Mouse (Mus musculus): ENCODE data around the gene Tex46. TPM values are rescaled to one million over a fixed set of nuclear protein-coding genes. Genes with fewer than 3 reads are reported as not detected.

The Tex46 gene
- not detected for polyA plus RNA-seq (2014; fragmentation: Illumina TruSeq; extraction: RNeasy Lipid Tissue Mini Kit (QIAGEN cat#74804); ENCODE audit: insufficient read depth, low read depth, low replicate concordance)

DNA sequence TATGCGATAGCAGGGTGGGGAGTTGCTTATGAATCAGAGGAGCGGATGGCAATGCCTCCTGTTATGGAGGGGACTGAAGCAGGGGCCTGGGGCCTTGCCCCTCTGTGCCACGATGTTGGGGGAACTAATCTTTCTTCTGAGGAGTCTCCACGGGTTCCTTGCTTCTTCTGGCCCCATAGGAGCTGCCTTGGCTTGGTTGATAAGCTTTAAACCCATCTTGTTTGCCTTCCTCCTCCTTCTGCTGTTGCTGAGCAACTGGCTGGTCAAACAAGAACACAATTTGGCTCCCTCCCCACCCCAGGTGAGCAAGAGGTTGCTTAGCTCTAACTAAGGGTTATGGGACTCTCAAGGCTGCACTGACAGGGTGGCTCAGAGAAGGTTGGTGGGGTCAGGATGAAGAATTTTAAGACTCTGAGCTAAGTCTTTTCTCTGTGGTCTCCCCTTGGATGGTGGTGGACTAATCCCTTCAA is at the start of gene Tex46:
Gene Tex46, plus strand, starts transcription at position 51 of the 470 bp plus-strand sequence.

DNA sequence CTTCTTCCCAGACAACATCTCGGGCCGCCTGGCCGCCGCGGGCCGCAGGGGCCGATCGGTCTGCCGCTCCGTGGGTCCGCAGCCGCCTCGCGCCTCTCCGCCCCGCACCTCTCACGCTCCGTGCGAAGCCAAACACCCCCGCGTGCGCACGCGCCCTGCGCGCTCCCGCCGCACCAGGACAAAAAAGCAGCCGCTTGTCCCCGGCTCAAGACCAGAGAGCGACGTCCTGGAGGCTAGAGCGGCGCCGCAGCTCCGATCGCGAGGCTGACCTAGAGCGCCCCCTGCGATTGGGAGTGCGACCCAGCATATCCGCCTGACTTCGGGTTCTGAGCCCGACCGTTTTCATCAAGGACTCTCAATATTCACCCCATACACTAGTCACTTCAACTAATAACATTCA is 7.7 kb upstream of the Tex46 start, which contains the start of gene Kdm1a:
Gene Kdm1a, minus strand, starts transcription at position 156 of the 400 bp plus-strand sequence.

DNA sequence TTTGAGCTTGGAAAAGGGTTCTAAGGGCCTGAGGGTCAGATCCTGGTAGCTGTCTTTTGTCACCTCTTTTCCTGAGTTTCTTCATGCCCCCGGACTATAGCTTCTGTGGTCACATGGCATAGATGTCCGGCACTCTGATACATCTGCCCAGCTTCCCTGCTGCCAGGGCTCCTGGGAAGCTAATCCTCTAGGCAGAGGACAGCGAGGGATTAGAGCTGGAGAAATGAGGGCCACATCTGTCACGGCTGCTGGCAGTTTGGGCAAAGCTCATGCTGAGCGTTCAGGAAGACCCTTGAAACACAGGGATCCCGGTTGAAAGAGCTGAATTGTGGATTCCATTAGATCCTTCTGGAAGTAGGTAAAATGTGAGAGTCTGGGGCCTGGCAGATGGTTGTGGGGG is 12.2 kb downstream of the Tex46 start, which contains the start of gene Lactbl1:
Gene Lactbl1, plus strand, starts transcription at position 234 of the 400 bp plus-strand sequence.

Other genes with a start within 250 kb of the Tex46 start
- gene Htr1d, start 186.9 kb upstream of the Tex46 start, polyA plus RNA-seq (2014; fragmentation: Illumina TruSeq; extraction: RNeasy Lipid Tissue Mini Kit (QIAGEN cat#74804); ENCODE audit: insufficient read depth, low read depth, low replicate concordance): not detected
- 0.44 TPM for gene 6030445D17Rik, start 148.2 kb upstream of the Tex46 start, polyA plus RNA-seq (2014; fragmentation: Illumina TruSeq; extraction: RNeasy Lipid Tissue Mini Kit (QIAGEN cat#74804); ENCODE audit: insufficient read depth, low read depth, low replicate concordance)
- gene Luzp1, start 140.7 kb upstream of the Tex46 start, polyA plus RNA-seq (2014; fragmentation: Illumina TruSeq; extraction: RNeasy Lipid Tissue Mini Kit (QIAGEN cat#74804); ENCODE audit: insufficient read depth, low read depth, low replicate concordance): 11.3 TPM
- gene Kdm1a, start 7.7 kb upstream of the Tex46 start, polyA plus RNA-seq (2014; fragmentation: Illumina TruSeq; extraction: RNeasy Lipid Tissue Mini Kit (QIAGEN cat#74804); ENCODE audit: insufficient read depth, low read depth, low replicate concordance): 20.6 TPM
- gene Lactbl1, start 12.2 kb downstream of the Tex46 start, polyA plus RNA-seq (2014; fragmentation: Illumina TruSeq; extraction: RNeasy Lipid Tissue Mini Kit (QIAGEN cat#74804); ENCODE audit: insufficient read depth, low read depth, low replicate concordance): not detected
- gene Ephb2, start 225.6 kb downstream of the Tex46 start, polyA plus RNA-seq (2014; fragmentation: Illumina TruSeq; extraction: RNeasy Lipid Tissue Mini Kit (QIAGEN cat#74804); ENCODE audit: insufficient read depth, low read depth, low replicate concordance): 0.86 TPM

Measured in lung, adult 10 weeks (tissue).